Mouse (Mus musculus): Measurements from ENCODE around the gene Appl1.
A peak's percentile ranks its signal among the peaks of the same experiment; 100 is the strongest.

Gene Appl1

DNA sequence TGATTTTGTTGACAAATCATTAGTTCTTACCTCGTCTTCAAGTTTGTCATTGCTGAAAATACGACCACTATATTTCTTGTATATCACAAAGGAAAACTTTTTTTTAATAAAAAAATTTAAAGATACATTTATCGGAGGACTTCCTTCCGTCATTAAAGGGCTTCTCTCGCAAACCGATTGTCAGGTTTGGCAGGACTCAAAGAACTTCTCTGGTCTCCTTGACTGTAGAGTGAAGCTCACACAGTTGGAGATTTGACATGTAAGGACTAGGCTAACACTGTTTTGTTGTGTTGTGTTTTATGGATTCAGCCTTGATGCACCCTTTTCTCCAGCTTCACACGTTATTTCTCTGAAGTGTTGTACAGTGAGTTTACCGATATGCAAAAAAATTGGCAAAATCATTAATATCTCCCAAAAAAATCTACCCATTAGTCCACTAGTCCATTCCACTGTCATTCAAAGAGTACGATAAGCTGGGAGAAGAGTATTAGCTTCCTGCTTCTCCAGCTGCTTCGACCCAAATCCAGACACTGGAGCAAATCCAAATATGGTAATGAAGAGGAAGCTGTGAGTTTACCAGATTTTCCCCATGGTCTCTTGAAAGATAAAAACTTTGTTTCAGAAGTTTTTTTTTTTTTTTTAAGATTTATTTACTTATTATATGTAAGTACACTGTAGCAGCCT, at the start of gene Appl1:
TSS of gene Appl1 (minus strand) at position 127 of the 684 bp plus-strand sequence.
- no peak for DNase-seq (ENCODE audit: low read depth)

DNA sequence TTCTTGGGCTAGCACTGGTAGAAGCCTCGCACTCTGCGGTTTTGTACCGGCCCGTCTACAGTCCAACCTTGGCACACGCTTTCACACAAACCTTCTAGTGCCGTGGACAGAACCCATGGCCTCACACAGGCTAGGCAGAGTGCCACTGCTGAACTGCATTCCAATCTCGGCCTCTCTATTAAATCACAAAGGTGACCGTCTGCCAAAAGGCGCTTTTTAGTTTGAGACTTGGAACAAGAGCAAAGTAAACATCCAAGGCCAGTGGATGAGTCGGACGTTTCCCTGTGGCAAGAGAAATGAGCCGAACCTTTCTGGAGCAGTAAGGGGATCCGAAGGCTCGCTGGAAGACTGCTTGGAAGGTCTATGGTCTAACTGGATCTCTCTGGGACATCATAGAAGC, 48.8 kb upstream of the Appl1 start:
- no peak for DNase-seq (ENCODE audit: low read depth)

DNA sequence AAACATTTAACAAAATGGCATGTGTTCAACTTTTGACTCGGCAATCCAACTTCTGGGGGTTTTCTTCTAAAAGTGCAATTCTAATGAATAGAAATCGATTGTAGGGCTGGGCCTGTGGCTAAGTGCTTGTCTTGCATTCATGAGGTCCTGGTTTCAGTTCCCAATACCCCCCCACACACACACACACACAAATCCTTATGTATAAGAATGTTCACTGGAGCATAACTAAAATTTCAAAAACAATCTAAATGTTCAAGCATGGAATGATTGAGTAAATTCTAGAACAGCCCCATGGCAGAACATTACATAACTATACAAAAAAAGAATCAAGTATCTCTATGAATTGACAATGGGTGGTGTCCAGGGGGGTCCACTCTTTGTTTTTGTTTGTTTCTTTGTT, 46.9 kb upstream of the Appl1 start:
- DNase-seq (ENCODE audit: low read depth): no peak

DNA sequence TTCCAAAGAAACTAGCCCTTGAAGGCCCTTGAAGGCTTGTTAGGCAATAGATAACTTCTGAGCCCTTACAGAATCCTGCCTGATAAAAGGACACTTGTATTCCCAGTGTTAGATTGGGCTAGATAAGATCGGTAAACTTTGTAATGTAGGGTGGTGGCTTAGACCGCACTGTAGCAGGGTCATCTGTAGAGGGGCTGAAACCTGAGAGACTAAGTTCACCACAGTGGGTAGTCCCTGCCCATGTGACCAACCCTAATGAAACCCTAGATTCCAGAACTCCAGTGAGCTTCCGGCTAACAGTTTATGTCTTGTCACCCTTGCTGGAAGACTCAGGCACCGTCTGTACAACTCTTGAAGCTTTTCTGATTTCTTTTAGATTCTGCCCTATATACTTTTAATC, 42.6 kb upstream of the Appl1 start:
- no peak for DNase-seq (ENCODE audit: low read depth)

DNA sequence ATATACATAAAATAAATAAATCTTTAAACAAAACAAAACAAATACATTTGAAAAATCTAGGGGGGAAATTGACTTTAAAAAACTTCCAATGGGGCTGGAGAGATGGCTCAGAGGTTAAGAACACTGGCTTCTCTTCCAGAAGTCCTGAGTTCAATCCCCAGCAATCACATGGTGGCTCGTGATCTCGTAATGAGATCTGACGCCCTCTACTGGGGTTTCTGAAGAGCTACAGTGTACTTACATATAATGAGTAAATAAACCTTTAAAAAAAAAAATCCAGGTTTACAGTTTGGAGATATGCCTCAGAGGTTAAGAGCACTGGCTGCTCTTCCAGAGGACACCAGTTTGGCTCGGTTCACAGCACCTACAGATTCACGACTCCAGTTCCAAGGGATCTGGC, 40.5 kb upstream of the Appl1 start:
- DNase-seq (ENCODE audit: low read depth): no peak

DNA sequence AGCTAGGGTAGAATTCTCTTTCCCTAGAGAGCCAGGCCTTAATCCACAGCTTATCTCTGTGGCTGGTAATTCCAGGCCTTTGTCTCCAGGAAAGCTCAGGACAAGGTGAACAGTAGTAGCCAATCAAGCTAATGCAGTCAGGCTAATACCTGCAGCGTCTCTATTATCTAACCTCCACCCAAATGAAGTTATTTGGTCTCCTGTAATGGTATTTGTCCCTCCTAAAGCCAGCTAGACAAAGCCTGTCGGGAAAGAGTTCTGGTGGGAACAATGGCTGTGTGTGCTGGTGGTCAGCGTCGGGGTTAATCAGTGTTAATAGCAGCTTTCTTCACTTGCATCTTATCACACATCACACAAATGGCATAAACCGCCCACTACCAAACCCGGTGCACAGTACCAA, 34.9 kb upstream of the Appl1 start:
- DNase-seq (ENCODE audit: low read depth): no peak

DNA sequence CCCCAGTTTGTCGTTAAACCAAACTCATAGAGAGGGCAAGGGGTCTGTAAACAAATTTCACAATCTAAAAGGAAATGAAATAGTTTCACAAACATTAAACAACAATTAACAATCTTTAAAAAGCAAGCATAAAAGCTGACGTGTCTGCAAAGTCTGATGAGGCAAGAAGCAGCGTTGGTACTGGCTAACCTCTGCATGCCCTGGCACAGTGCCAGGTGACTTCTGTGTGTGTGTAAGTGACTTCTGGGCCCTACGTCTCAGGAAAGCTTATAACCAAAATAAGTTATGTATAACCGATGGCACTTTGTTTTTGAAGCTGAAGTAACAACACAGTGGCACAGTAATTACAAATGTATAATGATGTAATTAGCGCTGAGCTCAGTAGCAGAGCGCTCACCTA, 33.9 kb upstream of the Appl1 start:
- DNase-seq (ENCODE audit: low read depth): no peak

DNA sequence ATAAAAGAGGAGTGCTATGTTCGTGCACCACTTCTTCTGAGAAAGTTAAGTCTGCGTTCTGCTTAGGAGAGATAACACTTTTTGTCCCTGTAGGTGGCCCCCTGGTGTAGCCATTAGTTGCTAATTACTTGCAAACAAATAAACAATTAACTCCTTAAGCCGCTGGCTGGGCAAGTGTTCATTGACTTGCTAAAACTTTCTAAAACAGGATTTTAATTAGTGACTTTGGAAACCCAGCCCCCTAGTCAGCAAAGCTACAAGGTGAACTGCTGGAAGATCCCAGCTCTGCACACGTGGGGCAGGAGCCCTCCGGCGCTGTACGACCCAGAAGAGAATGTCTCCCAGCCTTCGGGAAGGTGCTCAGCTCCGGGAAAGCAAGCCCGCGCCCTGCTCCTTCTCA, 29.4 kb upstream of the Appl1 start:
- no peak for DNase-seq (ENCODE audit: low read depth)

DNA sequence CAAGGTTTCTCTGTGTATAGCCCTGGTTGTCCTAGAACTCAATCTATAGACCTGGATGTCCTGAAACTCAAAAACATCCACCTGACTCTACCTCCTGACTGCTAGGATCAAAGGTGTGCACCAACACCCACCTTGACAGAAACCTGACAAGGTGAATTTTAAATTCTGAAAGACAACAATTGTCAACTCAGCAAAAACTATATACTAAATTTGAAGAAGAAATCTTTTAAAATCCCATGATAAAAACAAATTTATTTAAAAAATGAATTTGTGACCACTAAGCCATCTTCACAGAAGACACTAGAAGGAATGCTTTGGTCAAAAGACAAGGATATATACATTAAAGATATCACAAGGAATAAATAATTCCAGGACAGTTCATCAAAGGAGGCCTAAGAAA, 25.2 kb upstream of the Appl1 start:
- no peak for DNase-seq (ENCODE audit: low read depth)

DNA sequence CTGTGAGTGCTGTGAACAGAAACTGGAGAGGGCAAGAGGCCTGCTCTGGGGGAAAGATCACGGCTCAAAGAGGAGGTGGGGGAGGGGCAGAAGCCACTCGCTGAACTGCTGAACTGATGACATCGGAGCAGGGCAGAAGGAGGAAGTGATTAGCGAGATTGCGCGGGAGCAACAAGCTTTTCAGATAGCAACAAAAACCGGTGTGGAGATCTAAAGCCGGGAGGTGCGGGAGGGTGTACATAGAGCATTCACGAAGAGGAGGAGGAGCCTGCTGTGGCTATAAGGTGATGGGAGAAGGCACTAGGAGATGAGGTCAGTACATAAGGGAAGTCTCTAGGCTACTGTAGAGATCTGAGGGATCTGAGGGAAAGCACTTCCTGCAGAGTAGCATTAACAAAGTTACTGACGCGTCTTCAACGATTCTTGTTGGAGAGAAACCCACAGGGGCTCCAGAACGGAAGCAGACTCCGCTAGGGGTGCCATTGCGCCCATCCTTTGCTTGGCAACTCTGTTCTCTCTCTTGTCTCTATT, 23.2 kb upstream of the Appl1 start, which contains the start of gene Hesx1:
TSS of gene Hesx1 (plus strand) at position 206 of the 531 bp plus-strand sequence.
- DNase-seq (ENCODE audit: low read depth): peak; percentile 64

DNA sequence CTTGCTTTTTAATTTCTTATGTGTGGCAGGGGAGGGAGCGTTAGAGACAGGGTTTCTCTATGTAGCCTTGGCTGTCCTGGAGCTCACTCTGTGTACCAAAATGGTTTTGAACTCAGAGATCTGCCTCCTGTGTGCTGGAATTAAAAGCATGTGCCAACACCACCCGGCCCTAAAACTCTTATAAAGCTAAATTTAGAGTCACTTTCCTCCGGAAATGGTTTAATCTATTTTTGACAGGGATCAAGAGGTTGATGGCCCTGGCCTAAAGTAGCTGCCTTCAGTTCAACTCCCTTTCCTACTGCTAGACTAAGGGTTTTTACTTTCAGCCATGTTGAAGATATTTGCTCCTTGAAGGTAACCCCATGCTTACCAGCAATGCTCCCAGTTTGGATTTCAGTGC, 22.4 kb upstream of the Appl1 start:
- no peak for DNase-seq (ENCODE audit: low read depth)

DNA sequence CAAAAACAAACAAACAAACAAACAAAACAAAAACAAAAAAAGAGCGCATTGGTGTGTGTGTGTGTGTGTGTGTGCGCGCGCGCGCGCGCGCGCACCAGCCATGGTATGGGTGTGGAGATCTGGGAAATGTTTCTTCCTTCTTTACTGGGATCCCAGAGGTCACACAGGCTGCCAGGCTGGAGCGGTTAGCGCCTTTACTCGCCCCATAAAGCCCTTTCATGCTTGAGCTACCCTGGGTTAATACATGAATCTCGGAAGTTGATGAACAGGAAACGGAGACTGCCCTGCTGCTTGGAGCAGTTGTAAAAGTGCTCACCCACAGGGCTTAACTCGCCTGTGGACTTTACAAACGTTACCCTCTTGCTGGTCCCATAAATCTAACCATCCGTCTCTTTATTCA, 20.6 kb upstream of the Appl1 start:
- DNase-seq (ENCODE audit: low read depth): no peak

DNA sequence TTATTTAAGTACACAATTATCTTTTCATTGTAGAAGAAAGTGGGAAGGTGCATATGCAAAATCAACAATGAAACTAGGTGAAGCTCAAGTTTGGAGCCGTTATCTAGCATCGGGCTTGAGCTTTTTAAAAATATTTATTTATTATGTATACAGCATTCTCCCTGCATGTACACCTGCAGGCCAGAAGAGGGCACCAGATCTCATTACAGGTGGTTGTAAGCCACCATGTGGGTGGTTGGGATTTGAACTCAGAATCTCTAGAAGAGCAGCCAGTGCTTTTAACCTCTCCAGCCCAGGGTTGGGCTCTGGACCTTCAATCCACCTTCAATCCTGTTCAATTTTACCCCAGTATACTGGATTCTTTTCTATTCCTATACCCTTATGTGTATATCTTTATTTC, 17.7 kb upstream of the Appl1 start:
- DNase-seq (ENCODE audit: low read depth): no peak

DNA sequence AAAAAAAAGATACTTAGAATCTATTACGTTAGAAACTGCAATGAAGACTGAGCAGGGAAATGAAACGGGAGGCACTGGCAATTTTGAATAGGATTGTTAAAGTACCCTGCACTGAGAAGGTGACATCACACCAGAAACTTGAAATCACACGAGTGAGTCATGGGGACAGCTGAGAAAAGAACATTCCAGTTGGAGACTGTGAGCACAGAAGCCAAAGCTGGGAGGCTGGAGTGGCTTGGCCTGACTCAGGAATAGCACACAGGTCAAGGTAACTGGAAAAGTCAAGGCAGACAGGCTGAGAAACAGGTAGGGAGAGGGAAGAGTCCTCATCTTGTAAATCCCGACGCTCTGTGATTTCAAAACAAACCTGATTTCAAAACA, 11.1 kb upstream of the Appl1 start:
- no peak for DNase-seq (ENCODE audit: low read depth)

DNA sequence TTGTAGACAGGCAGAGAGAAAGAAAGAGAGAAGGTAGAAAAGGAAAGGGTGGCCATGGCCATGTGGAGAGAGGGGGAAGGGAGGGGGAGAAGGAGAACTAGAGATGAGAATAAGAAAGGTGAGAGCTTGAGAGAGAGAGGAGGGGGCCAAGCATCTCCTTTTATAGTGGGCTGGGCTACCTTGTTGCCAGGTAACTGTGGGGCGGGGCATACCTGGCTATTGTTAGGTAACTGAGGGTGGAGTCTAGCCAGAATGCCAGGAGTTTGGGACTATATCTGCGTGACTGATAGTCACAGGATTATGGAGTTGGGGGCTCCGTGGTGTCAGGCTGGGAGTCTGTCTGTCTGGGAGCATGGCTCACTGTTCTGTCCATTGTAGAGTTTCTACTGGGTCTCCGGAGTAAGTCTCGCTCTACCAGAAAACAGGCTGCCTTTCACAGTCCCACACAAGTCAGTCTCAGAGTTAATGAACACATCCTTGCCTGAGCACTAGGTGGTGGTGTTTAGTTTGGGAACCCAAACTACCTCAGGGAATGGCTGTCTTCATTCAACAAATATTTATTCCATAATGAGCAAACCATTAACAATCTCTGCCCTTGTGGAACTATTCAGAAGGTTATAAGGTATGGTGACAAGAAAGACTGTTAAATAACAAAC, 10.6 kb upstream of the Appl1 start:
- no peak for DNase-seq (ENCODE audit: low read depth)

DNA sequence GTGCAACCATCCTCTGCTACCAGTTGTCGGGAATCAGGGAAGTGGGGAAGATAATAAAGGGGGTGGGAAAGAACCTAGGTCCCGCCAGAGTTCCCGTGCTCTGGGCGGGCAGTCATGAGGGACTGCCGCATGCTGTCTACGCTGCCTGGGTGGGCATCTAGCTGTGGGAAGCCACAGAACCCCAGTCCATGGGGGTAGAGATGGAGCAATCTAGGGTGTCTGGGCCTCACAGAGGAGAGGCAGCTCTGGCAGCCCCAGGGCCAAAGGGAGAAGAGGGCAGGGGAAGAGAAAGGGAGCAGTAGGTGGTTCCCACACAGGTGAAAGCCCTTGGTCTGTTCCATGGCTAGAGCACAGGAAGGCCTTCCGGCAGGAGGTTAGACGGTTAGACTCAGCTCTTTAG, 10.0 kb upstream of the Appl1 start:
- no peak for DNase-seq (ENCODE audit: low read depth)

DNA sequence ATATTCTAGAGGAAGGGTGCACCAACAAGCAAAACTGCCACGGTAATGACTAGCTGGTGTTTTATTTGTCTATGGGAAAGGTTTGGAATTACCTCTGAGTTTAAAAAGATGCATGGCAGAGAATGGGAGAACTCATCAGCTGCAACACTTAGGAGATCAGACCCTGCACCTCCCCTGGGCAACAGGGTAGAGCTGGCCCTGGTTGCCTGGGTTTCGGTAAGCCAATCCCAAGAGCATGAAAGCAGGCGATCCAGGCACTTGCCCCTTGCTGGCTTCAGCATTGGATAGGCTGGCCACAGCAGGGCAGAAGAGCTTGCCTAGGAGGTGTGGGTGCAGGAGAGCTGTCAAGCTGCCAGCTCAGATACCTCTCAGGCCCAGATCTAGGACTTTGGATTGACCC, 8.8 kb upstream of the Appl1 start:
- no peak for DNase-seq (ENCODE audit: low read depth)

DNA sequence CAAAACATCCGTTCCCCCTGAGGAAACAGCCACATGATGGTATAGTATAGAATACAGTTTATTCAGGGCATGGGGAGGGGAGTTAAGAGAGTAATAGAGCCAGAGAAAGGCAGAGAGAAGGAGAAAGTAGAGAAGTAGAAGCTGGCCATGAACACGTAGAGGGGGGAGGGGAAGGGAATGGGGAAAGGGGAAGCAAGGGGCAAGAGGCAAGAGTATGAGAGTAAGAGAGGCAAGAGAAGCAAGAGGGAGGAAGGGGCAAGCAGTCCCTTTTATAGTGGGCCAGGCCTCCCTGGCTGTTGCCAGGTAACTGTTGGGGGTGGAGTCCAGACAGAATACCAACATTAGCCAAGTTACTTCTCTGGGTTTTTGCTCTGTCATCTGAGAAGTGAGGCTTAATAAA, 6.5 kb upstream of the Appl1 start:
- DNase-seq (ENCODE audit: low read depth): no peak

DNA sequence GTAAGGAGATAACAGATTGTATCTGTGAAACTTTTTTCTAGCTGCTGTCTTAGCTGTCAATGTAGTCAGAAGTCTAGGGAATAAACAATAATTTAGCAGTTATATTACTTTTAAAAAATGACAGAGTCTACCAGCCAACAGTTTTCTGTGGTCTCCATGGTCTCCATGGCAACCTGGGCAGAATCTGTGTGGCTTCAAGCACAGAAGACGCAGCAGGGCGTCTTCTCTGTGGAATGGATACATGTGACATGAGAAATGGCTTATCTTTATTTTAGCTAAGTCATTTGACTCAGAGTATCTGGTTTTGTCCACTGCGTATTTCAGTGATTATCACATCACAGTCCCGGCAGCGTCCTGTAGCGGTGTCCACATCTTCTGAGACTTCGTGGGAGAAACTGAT, 5.2 kb upstream of the Appl1 start:
- no peak for DNase-seq (ENCODE audit: low read depth)

DNA sequence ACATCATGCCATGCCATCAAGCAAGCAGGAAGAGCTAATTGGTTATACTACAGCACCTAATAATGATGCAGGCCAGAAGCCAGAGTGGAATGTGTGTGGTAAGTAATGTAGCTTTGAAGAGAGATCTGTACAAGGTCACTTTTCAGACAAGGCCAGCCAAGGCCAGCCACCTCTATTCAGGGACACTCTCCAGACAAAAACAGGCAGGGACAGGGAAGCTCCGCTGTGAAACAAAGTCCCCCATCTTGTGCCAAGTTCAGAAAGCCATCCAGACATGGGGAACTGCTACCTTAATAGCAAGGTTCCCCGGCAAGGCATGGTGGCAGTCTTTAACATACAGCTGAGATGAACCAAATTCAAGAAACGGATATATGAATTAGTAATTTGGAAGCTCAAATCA, 4.5 kb upstream of the Appl1 start:
- DNase-seq (ENCODE audit: low read depth): no peak

DNA sequence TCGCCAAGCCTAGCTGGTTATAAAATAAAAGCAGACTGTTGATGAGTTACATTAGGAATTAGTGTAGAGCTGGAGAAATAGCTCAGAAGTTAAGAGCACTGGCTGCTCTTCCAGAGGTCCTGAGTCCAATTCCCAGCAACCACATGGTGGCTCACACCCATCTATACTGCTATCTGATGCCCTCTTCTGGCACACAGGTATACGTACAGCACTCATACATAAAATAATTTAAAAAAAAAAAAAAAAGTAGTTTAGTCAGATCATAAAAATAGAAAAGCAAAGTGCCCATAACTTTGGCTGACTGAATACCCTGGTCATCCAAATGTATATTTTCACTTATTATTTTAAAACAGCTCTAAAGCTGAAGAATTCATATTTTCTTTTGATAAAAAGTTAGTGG, 2.1 kb upstream of the Appl1 start:
- no peak for DNase-seq (ENCODE audit: low read depth)

DNA sequence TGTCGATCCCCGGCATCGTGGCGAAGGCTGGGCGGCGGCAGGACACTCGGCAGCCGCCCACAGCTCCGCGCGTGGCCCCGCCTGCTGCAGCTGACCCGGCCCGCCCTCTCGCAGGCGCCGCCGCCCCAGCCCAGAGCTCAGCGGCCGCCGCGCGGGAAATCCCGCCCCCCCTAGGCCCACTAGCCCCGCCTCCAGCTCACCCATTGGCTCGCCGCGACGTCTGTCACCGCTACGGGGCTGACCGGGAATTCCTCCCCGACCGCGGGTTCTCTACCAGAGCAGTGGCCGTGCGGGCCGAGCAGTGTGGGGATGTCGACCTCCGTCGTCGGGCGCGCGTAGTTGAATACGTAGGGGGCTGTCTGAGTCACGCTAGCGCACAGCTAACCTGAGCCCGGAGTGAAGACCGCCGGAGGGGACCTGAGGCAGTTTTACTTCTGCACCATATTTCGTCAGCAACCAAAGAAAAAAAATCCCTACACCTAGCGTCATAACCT, 546 bp downstream of the Appl1 start:
- DNase-seq (ENCODE audit: low read depth): peak; percentile 85

DNA sequence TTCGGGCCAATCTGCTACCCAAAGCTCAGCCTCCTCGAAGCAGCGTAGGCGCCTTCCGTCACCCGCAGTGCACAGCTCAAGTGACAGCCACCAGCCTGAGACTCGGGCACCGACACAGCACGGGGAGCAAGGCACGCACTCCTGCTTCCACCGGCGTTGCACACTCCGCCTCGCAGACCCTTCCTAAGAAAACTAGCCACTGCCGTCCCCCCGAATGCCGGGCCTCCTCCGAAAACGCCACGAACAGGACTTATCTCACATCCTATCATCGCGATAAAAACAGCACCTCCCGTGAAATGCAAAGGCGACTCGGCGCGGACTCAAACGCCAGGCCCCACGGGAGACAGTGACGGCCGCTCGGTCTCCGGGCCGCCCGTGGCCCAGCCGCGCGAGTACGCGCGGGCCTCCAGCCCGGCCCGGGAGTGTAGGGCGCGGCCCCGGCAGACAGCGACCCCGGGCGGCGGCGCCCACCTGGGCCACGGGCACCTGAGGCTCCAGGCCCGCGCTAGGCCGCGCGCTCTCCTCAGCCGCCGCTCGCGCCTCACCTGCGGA, 1.1 kb downstream of the Appl1 start:
- DNase-seq (ENCODE audit: low read depth): no peak

Measured in c-Kit-positive CD71-negative TER-119-negative erythroid progenitor cells, embryonic 14.5 days (primary cell).